Mouse (Mus musculus): ENCODE measurements around the gene Nim1k.

Gene Nim1k

DNA sequence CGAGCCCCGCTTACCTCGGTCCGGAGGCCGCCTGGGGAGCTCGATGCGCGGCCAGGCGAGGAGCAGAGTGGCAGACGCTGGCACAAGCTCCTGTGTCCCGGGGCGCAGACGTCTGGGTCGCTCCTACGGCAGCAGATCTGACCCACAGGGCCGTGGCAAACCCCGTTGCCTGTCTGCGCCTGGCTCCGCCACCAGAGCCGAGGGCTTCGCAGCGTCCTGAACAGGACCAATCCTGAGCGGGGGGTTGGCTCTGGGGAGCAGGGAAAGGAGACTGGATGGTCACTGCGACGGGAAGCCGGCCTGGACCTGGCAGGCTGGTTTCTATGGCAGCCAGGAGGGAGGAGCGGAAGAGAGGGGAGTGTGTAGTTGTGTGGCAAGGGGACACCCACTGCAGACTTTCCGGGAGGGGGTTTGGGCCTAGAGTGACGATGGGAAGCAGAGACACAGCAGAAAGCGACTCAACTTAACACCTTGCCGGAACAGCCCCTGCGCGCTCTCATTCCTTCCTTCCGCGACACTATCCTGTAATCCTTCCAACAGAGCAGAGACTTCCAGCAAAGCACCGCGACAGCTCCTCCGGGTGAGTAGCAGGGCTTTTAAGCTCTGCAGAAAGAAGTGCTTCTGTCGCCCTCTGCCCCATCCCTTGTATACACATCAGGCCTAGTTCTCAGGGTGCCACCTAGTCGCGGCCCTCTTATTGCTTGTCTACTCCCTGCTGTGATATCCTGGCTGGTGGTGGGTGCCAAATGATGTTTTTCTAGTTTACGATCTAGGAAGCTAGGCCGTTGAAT, at the start of gene Nim1k:
Gene Nim1k (minus strand): TSS at position 202 of the 791 bp plus-strand sequence.
- DNase-seq (ENCODE audit: inconsistent ontology term): peak; percentile 97

DNA sequence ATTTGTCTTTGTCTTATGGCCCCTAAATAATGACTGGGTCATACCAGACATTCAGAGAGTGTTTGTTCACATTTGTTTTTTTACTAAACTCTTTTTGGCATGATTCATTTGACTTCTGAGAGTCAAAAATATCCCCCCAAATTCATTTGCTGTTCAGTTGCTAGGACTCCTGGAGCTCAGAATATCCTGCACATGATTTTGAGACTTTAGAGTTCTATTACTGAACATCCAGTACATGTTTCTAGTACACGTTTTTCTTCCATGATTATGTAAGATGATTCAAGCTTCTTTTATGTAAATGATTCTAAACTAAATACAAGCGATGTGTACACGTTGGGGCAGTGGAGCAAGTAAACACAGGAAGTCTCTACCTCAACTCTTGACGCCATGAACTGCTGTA, 42.0 kb upstream of the Nim1k start:
- no peak for DNase-seq (ENCODE audit: inconsistent ontology term)

DNA sequence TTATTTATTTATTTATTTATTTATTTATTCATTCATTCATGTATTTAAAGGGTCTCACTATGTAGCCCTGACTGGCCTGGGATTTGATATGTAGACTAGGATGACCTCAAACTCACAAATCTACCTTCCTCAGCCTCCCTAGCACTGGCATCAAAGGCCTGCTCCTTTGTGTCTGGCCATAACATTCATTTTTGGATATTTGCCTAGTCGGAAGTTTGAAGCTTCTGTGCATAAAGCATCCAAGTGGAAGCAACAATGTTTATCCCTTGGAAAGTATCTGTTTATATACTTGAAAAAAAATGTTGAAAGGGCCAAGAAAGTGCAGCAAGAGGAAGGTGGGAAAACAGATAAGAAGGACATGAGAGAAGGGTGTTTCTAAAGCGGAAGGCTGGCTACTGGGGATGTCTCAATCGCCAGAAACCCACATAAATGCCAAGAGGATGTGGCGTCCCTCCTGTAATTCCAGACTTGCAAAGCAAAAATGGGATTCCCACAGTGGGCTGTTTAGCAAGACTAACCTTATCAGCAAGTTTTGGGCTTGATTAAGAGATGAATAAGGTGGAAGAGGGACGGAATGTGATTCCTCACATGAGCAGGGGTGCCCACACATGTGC, 37.2 kb upstream of the Nim1k start:
- DNase-seq (ENCODE audit: inconsistent ontology term): no peak

DNA sequence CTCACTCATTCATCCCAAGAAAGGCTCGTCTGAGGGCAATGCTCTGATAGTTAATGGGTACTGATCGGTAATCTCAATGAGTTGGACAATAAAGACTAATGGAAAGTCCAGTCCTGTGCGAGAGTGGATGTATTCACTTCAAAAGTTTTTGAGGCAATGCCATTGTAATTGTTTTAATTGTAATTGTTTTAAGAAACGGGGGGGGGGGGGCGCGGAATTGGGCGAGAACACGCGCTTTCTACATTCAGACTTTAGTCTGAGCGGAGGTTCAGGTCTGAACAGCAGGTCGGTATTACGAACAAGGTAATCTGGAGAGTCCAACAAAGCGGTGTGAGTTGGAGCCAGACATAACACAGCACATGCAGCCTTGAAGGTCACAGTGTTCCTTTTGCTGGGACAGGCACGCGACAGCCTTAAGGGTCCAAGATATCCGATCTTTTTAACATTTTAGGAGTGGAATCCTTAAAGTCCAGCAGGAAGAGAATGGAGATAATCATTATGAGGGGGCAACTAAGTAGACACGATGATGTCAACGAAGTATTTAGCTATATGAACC, 36.0 kb upstream of the Nim1k start:
- DNase-seq (ENCODE audit: inconsistent ontology term): no peak

DNA sequence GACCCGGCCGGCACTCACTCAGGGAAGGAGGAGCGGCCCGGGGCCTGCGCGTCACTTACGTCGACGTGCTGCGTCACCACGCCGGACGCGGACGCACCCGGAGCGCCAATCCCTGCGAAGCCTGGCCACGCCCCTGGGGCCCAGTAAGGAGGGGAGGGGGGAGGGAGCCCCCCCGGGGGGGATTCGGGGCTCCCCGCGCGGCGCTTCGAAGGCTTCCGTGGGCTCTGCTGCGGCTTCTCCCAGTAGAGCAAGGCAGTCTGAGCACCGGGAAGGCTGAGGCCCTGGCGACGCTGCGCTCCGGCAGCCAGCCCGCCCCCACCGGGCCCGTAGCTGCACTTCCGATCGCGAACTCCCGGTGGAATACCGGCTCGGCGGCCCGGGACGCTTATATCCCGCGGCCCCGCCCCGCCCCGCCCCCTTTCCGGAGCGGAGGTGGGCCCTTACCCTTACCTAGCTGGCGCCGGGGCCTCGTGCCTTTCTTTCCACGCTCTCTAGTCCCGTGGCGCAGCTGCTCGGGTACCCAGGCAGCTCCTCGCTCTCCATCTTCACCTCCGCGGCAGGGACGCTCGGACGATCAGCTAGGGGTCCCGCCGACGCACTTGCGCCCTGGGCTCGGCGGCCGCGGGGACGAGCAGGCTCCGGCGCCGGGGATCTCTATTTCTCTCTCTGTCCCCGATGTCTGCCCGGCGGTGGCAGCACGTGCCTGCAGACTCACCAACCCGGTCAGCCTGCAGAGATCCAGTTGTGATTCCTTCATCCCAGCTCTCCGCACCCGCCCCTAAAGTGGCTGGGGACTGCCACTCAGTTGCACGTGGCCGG, 35.3 kb upstream of the Nim1k start, which contains the start of gene Zfp131:
Gene Zfp131 (minus strand): TSS at position 129 of the 819 bp plus-strand sequence.
- peak; percentile 98 for DNase-seq (ENCODE audit: inconsistent ontology term)

DNA sequence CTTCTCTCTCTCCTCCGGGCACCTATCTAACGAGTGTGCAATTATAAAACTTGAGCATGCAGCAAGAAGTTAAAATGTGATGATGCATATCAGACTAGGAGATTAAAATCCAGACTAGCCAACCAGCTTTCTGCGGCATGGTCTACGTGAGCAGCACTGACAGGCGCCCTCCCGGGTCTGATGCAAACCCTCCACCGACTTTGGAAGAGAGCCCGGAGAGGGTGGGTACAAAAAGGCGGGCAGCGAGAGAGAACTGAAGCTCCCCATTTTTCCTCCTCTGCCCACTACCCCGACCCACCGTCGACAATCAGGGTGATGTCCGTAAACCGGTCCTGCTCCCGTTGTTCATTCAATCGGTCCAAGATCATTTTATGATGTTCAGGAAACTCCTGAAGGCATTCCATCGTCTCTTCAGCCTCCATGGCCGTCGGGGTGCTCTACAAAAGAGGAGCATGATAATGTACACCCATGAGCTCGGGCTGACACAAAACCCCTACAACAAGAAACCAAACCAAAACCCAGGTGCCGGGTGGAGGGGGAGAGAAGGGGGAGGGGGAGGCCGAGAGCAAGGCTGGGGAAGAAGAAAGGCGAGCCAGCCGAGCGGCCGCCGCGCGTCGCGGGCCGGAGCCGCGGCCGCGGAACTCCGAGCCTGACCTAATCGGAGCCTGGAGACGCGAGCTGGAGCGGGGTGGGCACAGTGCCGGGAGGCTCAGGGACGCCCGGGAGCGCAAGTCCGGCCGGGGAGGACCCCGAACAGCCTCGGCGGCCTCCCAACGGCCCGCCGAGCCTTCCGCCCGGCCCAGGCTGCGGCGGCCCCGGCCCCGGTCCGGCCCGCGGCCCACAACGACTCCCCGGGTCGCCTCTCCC, 34.4 kb upstream of the Nim1k start:
- peak; percentile 79 for DNase-seq (ENCODE audit: inconsistent ontology term)

DNA sequence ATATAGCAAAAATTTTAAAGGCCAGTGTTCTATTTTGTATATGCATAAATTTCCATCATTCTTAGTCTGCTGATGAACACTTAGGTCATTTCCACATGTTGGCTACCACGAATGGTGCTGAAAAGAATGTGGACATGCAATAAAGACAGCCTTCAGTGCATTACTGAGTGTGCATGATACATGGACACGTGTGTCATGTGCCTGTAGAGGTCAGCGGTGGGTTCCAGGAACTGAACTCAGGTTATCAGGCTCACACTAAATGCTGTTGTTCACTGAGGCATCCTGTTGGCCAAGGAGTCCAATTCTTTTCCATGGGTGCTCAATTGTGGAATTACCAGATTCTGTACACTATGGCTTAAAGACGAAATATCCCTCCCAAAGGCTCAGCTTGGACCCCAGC, 27.9 kb upstream of the Nim1k start:
- no peak for DNase-seq (ENCODE audit: inconsistent ontology term)

DNA sequence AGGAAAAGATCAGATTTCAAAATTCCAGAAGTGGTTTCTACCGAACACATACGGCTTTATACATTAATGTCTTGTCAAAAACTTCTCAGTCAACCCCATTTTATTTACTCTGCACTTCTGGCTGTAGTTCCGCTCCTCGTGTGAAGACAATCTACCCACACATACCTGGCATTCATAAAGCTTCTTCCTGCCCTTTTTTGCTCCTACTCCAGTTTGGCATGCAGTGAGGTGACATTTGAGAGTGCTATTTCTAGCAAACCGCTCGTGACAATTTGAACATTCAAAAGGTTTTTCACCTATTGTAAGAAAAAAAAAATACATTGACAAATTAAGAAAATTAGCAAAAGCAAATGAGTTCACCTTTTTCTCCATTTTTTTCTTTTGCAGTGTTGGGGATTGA, 12.9 kb upstream of the Nim1k start:
- DNase-seq (ENCODE audit: inconsistent ontology term): no peak

DNA sequence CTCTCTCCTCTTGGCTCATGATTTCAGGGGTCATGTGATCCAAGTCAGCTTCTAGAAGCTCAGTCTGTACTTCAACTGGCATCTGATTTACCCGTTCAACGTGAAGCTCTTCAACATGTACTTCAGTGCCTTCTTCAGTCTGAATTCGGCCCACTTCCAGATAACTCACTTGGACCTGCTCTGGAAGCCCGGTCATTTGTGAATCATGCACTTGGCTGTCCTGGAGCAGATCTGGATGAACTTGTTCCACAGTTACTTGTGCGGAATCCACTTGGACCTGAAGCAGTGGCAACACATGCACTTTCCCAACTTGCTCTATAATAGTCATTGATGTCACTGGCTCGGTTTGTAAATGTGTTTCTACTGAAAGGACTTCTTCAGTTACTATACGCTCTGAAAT, 10.8 kb upstream of the Nim1k start:
- DNase-seq (ENCODE audit: inconsistent ontology term): no peak

DNA sequence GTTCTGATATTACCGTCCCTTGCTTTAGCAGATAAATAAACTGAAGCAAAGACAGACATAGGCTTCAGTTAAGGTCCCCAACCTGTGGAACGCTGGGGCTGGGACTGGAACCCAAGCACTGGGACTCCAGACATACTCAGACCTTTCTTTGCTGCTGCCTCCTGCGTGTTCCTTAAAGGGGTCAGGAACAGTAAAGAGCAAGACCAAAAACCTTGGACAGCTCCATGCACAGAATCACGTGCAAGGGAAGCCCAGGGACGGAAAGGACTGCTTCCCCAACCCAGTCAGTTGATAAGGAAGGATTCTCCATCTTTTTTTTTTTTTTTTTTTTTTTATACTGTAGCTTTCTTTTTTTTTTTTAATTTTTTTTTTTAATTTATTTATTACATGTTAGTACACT, 1.1 kb upstream of the Nim1k start:
- DNase-seq (ENCODE audit: inconsistent ontology term): peak; percentile 29

DNA sequence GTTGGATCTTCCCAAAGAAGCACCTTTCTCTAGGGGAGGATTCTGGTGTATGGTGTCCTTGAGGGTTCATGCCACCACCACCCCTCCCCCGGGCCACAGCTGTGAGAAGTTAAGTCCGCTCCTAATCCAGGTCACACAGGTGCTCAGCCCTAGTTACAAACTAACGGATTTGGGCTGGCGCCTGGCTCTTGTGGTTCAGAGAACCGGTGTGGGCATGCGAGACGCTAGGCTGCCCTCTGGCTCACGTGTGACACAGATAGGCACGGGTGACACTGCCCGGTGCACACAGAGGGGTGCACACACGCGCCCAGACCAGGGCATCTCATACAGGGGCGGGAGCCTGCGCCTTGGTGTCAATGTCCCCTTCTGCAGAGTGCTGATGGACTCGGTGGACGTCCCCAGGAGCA, 538 bp downstream of the Nim1k start:
- DNase-seq (ENCODE audit: inconsistent ontology term): no peak

DNA sequence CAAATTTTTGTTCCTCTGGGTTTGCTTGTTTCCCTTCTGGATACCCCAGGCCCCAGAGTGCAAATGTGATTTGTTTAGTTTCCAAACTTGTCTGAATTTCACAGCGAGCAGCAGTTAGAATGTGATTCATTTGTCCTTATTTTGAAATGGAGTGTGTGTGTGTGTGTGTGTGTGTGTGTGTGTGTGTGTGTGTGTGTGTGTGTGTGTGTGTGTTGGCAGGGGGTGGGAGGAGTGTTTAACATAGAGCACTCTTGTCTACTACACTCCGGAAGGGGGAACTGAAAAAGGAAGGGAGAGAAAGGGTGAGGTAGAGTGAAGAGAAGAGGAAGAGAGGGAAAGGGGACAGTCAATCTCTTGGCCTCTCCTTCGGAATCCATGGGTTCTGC, 1.1 kb downstream of the Nim1k start:
- peak; percentile 36 for DNase-seq (ENCODE audit: inconsistent ontology term)

DNA sequence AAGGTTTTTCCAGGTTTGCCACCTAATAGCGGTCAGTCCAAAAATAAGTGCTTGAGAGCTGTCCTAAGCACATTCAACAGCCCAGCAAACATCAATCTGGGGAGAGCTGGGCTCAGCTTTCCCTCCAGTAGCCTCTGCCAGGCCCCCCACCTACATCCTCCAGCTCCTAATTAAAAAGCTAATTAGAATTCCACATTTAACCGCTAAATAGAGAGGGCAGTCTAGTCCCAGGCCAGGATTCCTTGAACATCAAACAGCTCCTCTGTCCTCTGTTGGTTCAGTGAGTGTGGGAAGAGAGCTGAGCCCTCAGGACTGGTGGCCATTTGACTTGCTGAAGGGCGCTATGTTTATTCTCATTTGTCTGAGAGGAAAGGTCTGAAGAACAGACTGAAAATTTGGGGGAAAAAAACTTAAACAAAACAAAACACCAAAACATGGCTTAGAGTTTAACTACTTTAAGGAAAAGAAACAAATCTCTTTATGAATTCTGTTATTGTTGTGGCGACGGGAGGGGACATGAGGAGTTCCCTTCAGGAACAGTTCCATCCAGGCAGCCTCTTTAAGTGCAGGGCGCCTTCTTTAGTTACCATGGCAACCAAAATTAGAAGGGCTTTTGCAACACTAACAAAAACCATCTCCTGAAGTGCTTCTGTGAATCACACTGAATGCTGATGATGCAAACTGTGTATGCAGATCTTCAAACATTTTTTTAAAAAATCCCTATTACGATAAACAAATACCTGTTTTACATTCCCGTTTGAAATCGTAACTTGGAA, 1.6 kb downstream of the Nim1k start:
- peak; percentile 86 for DNase-seq (ENCODE audit: inconsistent ontology term)

DNA sequence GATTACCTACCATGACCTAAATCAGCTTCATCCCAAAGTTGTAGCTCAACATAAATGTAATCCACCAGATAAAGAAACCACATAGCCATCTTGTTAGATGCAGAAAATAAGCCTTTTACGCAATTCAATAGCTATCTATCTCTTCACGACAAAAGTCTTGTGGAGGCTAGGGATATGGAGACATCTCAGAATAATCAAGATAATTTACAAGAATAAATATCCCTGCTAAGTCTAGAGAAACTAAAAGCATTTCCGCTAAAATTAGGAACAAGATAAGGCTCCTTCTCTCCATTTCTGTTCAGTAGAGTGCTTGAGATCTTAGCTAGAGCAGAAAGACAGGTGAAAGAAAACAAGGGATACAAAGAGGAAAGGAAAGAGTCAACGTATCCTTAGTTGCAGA, 8.8 kb downstream of the Nim1k start:
- DNase-seq (ENCODE audit: inconsistent ontology term): no peak

DNA sequence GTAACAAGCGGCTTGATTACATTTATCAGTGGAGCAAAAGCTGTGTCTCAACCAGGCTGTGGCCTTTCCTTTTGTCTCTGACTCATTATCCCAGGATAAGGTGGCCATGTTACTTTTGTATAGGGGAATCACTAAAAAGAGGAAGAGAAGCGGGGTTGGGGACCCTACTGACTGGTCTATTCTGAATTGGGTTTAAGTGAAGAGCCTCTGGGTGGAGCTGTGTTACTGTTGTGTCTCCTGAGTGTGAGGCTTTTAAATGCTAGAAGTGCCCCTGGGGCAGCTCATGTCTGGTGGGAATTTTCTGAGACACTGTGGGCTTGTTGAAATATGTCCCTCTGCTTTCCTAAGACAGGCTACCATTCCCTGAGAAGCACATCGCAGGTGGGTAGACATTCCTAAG, 12.2 kb downstream of the Nim1k start:
- no peak for DNase-seq (ENCODE audit: inconsistent ontology term)

DNA sequence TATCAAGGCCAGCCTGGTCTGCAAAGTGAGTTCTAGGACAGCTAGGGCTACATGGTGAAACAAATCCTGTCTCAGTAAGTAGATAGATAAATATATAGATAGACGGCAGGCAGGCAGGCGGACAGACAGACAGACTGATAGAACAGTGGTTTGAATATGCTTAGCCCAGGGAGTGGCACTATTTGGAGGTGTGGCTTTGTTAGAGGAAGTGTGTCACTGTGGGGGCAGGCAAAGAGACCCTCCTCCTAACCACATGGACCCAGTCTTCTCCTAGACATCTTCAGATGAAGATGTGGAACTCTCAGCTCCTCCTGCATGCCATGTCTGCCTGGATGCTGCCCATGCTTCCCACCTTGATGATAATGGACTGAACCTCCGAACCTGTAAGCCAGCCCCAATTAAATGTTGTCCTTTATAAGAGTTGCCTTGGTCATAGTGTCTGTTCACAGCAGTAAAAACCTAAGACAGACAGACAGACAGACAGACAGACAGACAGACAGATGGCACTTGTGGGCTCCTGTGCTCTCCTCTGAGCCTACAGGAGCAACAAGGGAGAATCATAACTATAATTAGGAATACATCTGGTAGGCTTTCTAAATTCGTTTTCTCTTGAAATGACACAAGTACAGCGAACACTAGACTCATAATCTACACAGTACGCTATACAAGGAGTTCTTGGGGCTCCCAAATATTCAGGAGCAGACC, 12.8 kb downstream of the Nim1k start:
- no peak for DNase-seq (ENCODE audit: inconsistent ontology term)

DNA sequence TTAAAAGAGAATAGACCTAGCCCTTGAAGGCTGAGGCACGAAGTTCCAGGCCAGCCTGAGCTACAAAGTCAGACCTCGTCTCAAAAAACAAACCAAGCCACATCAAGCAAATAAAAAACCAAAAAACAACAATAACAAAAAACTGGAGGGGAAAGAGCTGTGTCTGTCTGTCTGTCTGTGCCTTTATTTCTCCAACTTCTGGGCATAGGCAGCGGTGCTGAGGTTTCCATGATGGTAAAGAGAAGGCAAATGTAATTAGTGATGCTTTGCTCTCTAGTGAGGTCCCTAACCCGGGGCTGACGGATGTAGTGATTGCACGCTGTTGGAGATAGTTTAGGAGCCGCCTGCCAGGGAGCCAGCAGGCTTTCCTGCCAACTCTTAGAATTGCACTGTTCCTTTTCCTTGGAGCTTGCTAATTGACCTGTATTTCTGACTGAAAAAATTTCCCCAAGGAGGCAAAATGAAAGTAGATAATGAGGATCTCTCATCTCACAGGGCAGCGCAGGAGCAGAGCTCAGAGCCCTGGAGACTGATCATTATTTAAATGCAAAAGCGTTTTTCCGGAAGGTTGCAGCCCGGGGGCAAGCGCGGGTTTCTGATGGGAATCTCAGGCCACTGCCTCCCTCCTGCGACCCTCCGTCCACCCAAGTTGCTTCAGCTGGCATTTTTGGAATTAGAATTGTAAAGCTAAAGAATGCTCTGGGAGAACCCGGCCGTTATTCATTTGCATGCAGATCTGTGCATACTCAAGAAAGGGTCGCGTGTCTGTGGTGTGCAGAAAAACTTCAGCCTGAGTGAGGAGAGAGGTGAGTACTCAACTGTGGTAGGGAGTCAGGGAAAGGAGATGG, 14.1 kb downstream of the Nim1k start:
- DNase-seq (ENCODE audit: inconsistent ontology term): peak; percentile 68

DNA sequence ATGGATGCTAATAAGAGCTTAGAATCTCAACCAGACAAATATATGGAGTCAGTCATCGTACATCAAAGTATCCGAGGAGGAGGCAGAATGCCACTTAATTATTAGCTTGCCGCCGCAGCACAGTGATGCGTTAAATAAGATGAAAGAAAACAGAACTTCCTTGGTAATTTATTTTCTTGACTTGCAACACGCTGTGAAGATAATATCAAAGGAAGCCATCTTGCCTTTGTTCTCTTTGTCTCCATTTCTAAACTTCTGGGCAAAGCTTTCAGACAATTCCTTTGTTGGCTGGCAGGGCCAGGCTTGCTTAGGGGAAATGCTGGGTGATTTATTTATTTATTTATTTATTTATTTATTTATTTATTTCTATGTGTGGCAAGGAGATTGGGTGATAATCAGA, 24.2 kb downstream of the Nim1k start:
- DNase-seq (ENCODE audit: inconsistent ontology term): no peak

DNA sequence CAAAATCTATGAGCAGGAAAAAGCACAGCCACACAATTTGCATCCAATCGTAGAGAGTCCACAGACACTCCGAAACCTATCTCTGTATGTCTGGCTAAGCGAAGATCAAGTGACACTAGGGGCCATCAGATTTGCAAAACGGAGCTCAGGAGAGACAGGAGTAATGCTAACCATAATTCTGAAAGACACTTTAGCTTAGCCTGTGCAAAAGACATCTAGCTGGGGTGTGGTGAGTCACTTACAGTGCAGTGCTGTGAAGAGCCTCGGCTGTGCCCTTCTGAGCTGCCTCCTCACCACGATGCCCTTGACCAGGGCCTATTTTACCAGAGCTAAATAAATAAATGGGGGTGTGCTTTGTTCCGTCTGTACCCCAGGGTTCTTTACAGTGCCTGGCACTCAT, 26.3 kb downstream of the Nim1k start:
- DNase-seq (ENCODE audit: inconsistent ontology term): no peak

Data from Muller cell, postnatal 12 days (primary cell).